Mouse (Mus musculus) heart, adult 2 months (tissue): ENCODE data around the gene Mc1r.

Source experiments
- CTCF ChIP-seq: fragments of 200-600 bp; IDR thresholded peaks from 2 replicates; pipeline ENCODE4 v1.8.1; 2022; ENCODE audit warnings: antibody characterized with exemption, mild to moderate bottlenecking, moderate library complexity
- POLR2A ChIP-seq: fragments of 200-500 bp; IDR thresholded peaks from 2 replicates; pipeline ENCODE4 v1.6.1; 2011; ENCODE audit warnings: mild to moderate bottlenecking, low read depth, low read length, control low read depth; ENCODE audit not compliant: insufficient read depth

- TF ChIP-seq CTCF (no peak), POLR2A (no peak)
Observed at GRCm38 (mm10) chr8:123446799-123447198, 39.9 kb downstream of the Mc1r start.
